Mouse (Mus musculus) testis, adult 2 months (tissue): ENCODE data around the gene Evpl. TPM values are rescaled to one million over a fixed set of nuclear protein-coding genes. Genes with fewer than 3 reads are reported as not detected.

Source experiments
- H3K27ac ChIP-seq: fragments of 200-500 bp; 2 replicates; pipeline ENCODE4 v1.5.1; 2012; ENCODE audit warnings: low read depth, low read length; ENCODE audit not compliant: control insufficient read depth, insufficient read depth
- H3K27me3 ChIP-seq: fragments of 200-500 bp; 2 replicates; pipeline ENCODE4 v1.6.1; 2012; ENCODE audit warnings: mild to moderate bottlenecking, low read length, moderate library complexity; ENCODE audit not compliant: control insufficient read depth, insufficient read depth
- H3K36me3 ChIP-seq: fragments of 200-500 bp; 2 replicates; pipeline ENCODE4 v1.6.1; 2012; ENCODE audit warnings: mild to moderate bottlenecking, low read length; ENCODE audit not compliant: control insufficient read depth, insufficient read depth
- H3K4me1 ChIP-seq: fragments of 200-500 bp; 2 replicates; pipeline ENCODE4 v1.6.1; 2012; ENCODE audit warnings: low read length; ENCODE audit not compliant: control insufficient read depth, insufficient read depth
- H3K4me3 ChIP-seq: fragments of 200-500 bp; 2 replicates; pipeline ENCODE4 v1.5.1; 2012; ENCODE audit warnings: low read depth, mild to moderate bottlenecking, low read length, moderate library complexity, mixed read lengths; ENCODE audit not compliant: control insufficient read depth
- CTCF ChIP-seq: fragments of 200-500 bp; IDR thresholded peaks from 2 replicates; pipeline ENCODE4 v1.5.1; 2012; ENCODE audit warnings: low read depth, mild to moderate bottlenecking, inconsistent platforms, low read length, moderate library complexity; ENCODE audit not compliant: control insufficient read depth, insufficient read depth, insufficient replicate concordance
- POLR2A ChIP-seq: fragments of 200-500 bp; IDR thresholded peaks from 2 replicates; pipeline ENCODE4 v1.6.1; 2012; ENCODE audit warnings: low read depth, mild to moderate bottlenecking, inconsistent platforms, low read length, moderate library complexity; ENCODE audit not compliant: control insufficient read depth
- polyA plus RNA-seq: library from polyadenylated mRNA; depleted of rRNA; stranded (reverse); fragments of >200 nt; gene quantifications from 2 replicates; pipeline ENCODE4 v1.2.3, GENCODE M21; 2012

The Evpl gene
- polyA plus RNA-seq, 1 experiment, result 1.1 TPM

GRCm38 (mm10) chr11:116232427-116232826 is 5.5 kb downstream of the Evpl start:
- no peaks in the 10 kb centered on the region for H3K36me3 ChIP-seq
- H3K27ac ChIP-seq, result no peak overlapping the region
- no peaks in the 10 kb centered on the region for H3K4me1 ChIP-seq
- no peak for TF ChIP-seq POLR2A
- TF ChIP-seq CTCF, result no peak
- H3K4me3 ChIP-seq, result no peak overlapping the region; the same call in 1 of the 2 replicates
- H3K27me3 ChIP-seq, result no peaks in the 10 kb centered on the region

GRCm38 (mm10) chr11:116228699-116229098 is 9.2 kb downstream of the Evpl start:
- Histone ChIP-seq H3K4me1 (no peaks in the 10 kb centered on the region), H3K4me3 (no peak overlapping the region), H3K27me3 (no peaks in the 10 kb centered on the region), H3K27ac (no peak overlapping the region), H3K36me3 (no peaks in the 10 kb centered on the region)
- no peak for TF ChIP-seq POLR2A

- TF ChIP-seq CTCF, result peak; percentile 79
- TF ChIP-seq POLR2A, result no peak
- H3K4me1 ChIP-seq, result no peaks in the 10 kb centered on the region
- no peak overlapping the region for H3K4me3 ChIP-seq
- no peaks in the 10 kb centered on the region for H3K27me3 ChIP-seq
- no peaks in the 10 kb centered on the region for H3K36me3 ChIP-seq
- H3K27ac ChIP-seq, result no peak overlapping the region
These were observed 11.5 kb downstream of the Evpl start for GRCm38 (mm10) chr11:116226414-116226813.

- TF ChIP-seq POLR2A (no peak), CTCF (no peak)
- Histone ChIP-seq H3K27me3 (no peaks in the 10 kb centered on the region), H3K4me1 (peaks cover 2% of the 10 kb centered on the region; the same call in 1 of the 2 replicates), H3K36me3 (no peaks in the 10 kb centered on the region), H3K4me3 (no peak overlapping the region; the same call in 1 of the 2 replicates), H3K27ac (no peak overlapping the region)
These were observed 15.2 kb downstream of the Evpl start for GRCm38 (mm10) chr11:116222740-116223059.

- no peak overlapping the region for H3K27ac ChIP-seq
- H3K27me3 ChIP-seq, result no peaks in the 10 kb centered on the region
- H3K36me3 ChIP-seq, result no peaks in the 10 kb centered on the region
- H3K4me3 ChIP-seq, result no peak overlapping the region; the same call in 1 of the 2 replicates
- peaks cover 2% of the 10 kb centered on the region; the same call in 1 of the 2 replicates for H3K4me1 ChIP-seq
- TF ChIP-seq CTCF, result no peak
- no peak for TF ChIP-seq POLR2A
These were observed 15.7 kb downstream of the Evpl start for GRCm38 (mm10) chr11:116221931-116222739.

GRCm38 (mm10) chr11:116219885-116220284 is 18.0 kb downstream of the Evpl start:
- H3K27me3 ChIP-seq, result no peaks in the 10 kb centered on the region
- peaks cover 8% of the 10 kb centered on the region for H3K4me1 ChIP-seq
- TF ChIP-seq CTCF, result no peak; the same call in 1 of the 2 replicates
- TF ChIP-seq POLR2A, result no peak
- no peak overlapping the region for H3K4me3 ChIP-seq
- no peaks in the 10 kb centered on the region for H3K36me3 ChIP-seq
- H3K27ac ChIP-seq, result no peak overlapping the region

- H3K4me3 ChIP-seq, result no peak overlapping the region
- H3K36me3 ChIP-seq, result no peaks in the 10 kb centered on the region
- H3K27ac ChIP-seq, result peak overlapping the region; percentile 62
- no peaks in the 10 kb centered on the region for H3K27me3 ChIP-seq
- peaks cover 8% of the 10 kb centered on the region for H3K4me1 ChIP-seq
- no peak for TF ChIP-seq CTCF
- no peak for TF ChIP-seq POLR2A
These were observed 19.0 kb downstream of the Evpl start for GRCm38 (mm10) chr11:116218737-116219400.

- peak overlapping the region; percentile 62 for H3K27ac ChIP-seq
- H3K36me3 ChIP-seq, result no peaks in the 10 kb centered on the region
- H3K27me3 ChIP-seq, result no peaks in the 10 kb centered on the region
- H3K4me3 ChIP-seq, result no peak overlapping the region
- peaks cover 8% of the 10 kb centered on the region for H3K4me1 ChIP-seq
- TF ChIP-seq POLR2A, result no peak
- no peak for TF ChIP-seq CTCF
These were observed 19.6 kb downstream of the Evpl start for GRCm38 (mm10) chr11:116218263-116218662.
